Mouse (Mus musculus) limb, embryonic 11.5 days (tissue): ENCODE measurements around the gene Olfr765. TPM values are rescaled to one million over a fixed set of nuclear protein-coding genes. Genes with fewer than 3 reads are reported as not detected.
"Not testable (repeated sequence)": the region's sequence is repeated elsewhere in the genome, so short reads cannot be mapped to it uniquely, and the experiment has no call there.

Source experiments
- ATAC-seq: fragments of 200-750 bp; cut with Nextera tagmentation; 2 replicates; pipeline ENCODE4 v1.8.0; 2017; ENCODE audit warnings: low read depth; ENCODE audit not compliant: insufficient number of reproducible peaks, low FRiP score, low TSS enrichment
- DNase-seq: peaks from one replicate; pipeline ENCODE4 v3.0.0-alpha.2; 2015; ENCODE audit warnings: low spot score
- H3K27ac ChIP-seq: fragments of 300-500 bp; sonication (generic); replicated peaks from 2 replicates; pipeline ENCODE4 v1.5.1; 2014; ENCODE audit warnings: low read depth, mild to moderate bottlenecking, low read length
- H3K27me3 ChIP-seq: fragments of 300-500 bp; sonication (generic); 2 replicates; pipeline ENCODE4 v1.6.1; 2014; ENCODE audit warnings: mild to moderate bottlenecking, low read length, mixed read lengths; ENCODE audit not compliant: control insufficient read depth, insufficient read depth
- H3K36me3 ChIP-seq: fragments of 300-500 bp; sonication (generic); 2 replicates; pipeline ENCODE4 v1.6.1; 2014; ENCODE audit warnings: mild to moderate bottlenecking, low read length, moderate library complexity, mixed read lengths; ENCODE audit not compliant: control insufficient read depth, insufficient read depth
- H3K4me1 ChIP-seq: fragments of 300-500 bp; sonication (generic); 2 replicates; pipeline ENCODE4 v1.6.1; 2014; ENCODE audit warnings: low read length, mixed read lengths; ENCODE audit not compliant: control insufficient read depth, insufficient read depth
- H3K4me2 ChIP-seq: fragments of 300-500 bp; sonication (generic); 2 replicates; pipeline ENCODE4 v1.6.1; 2014; ENCODE audit warnings: low read depth, mild to moderate bottlenecking, moderate library complexity; ENCODE audit not compliant: severe bottlenecking
- H3K4me3 ChIP-seq: fragments of 300-500 bp; sonication (generic); 2 replicates; pipeline ENCODE4 v1.5.1; 2014; ENCODE audit warnings: low read depth, low read length
- H3K9ac ChIP-seq: fragments of 300-500 bp; sonication (generic); 2 replicates; pipeline ENCODE4 v1.6.1; 2014; ENCODE audit warnings: mild to moderate bottlenecking, low read length
- H3K9me3 ChIP-seq: fragments of 300-500 bp; sonication (generic); 2 replicates; pipeline ENCODE4 v1.6.1; 2016; ENCODE audit warnings: low read length; ENCODE audit not compliant: control insufficient read depth
- WGBS: fragments of 180-500 bp; shearing (Covaris S2); extraction: QIAGEN DNeasy Blood & Tissue Kit; methylation state at CpG from one replicate; pipeline ENCODE4 v1.1.7; 2014; 5-methylcytosine and 5-hydroxymethylcytosine counted together
- polyA plus RNA-seq: library from polyadenylated mRNA; unstranded; fragments of >200 nt; fragmentation: Nextera tagmentation; extraction: Ambion mirVana; gene quantifications from 2 replicates; pipeline ENCODE4 v1.2.1, GENCODE M21; 2014

The Olfr765 gene
- polyA plus RNA-seq, result not detected in 2 replicates

DNA sequence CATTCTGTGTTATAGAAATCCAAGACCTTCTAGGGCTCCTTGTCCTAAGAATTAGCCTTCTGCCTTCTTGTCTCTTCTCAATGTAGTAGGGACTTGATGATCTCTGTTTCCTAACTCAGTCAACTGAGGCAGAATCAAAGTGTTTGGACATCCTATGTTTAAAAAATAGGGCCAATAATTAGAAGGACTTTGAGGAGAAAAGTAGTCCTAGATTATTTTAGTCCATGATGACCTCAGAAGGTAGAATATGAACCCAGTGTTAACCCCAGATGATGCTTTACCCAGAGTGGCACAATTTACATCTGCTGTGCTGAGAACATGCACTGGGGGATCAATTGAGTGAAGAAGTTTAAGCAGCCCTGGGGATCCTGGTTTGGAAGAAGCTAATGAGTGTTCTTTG, at the start of gene Olfr765:
TSS of gene Olfr765 (minus strand) at position 101 of the 400 bp plus-strand sequence.
- not testable (repeated sequence) for H3K27me3 ChIP-seq, H3K9ac ChIP-seq, DNase-seq, ATAC-seq, H3K4me1 ChIP-seq, H3K4me2 ChIP-seq, H3K4me3 ChIP-seq, H3K27ac ChIP-seq, H3K36me3 ChIP-seq, H3K9me3 ChIP-seq

DNA sequence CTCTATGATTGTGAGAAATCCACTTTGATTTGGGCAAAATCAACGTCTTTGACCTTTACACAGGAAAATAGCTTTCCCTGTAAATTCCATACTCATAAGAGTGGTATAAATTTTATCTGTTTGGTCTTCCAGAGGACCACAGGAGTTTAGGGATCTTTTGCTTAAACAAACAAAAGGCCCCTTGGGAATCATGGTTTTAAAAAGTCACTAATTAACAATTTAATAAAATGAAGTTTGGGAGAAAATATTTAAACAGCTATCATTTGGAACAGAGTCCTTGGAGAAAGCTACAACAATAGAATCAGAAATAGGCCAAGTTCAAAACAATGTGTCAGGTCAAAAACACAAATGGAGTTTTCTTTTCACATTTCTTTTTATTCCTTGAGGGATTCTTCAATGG, 49.5 kb upstream of the Olfr765 start, which contains the start of gene Olfr768:
TSS of gene Olfr768 (minus strand) at position 101 of the 400 bp plus-strand sequence.
- no peaks in the 10 kb centered on the region for H3K27me3 ChIP-seq
- DNase-seq, result no peak
- no peaks in the 10 kb centered on the region for H3K4me1 ChIP-seq
- no peak for ATAC-seq
- H3K36me3 ChIP-seq, result no peaks in the 10 kb centered on the region
- 83% methylated on average over 1 of the region's 1 CpGs for WGBS
- no peak within 1 kb of the TSS for H3K4me2 ChIP-seq
- H3K4me3 ChIP-seq, result no peak within 1 kb of the TSS
- H3K27ac ChIP-seq, result no peak within 1 kb of the TSS
- no peaks in the 10 kb centered on the region for H3K9me3 ChIP-seq
- no peak within 1 kb of the TSS for H3K9ac ChIP-seq

DNA sequence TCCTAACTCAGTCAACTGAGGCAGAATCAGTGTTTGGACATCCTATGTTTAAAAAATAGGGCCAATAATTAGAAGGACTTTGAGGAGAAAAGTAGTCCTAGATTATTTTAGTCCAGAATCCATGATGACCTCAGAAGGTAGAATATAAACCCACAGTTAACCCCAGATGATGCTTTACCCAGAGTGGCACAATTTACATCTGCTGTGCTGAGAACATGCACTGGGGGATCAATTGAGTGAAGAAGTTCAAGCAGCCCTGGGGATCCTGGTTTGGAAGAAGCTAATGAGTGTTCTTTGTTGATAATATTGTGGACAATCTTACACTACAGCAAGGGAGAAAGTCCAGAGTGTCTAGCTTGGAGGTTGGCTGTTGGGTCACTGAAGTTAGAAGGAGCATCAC, 33.0 kb upstream of the Olfr765 start, which contains the start of gene Olfr767:
TSS of gene Olfr767 (minus strand) at position 101 of the 400 bp plus-strand sequence.
- not testable (repeated sequence) for H3K36me3 ChIP-seq, H3K27me3 ChIP-seq, H3K27ac ChIP-seq, H3K4me3 ChIP-seq, ATAC-seq, H3K4me1 ChIP-seq, H3K9me3 ChIP-seq, DNase-seq, H3K9ac ChIP-seq, H3K4me2 ChIP-seq

DNA sequence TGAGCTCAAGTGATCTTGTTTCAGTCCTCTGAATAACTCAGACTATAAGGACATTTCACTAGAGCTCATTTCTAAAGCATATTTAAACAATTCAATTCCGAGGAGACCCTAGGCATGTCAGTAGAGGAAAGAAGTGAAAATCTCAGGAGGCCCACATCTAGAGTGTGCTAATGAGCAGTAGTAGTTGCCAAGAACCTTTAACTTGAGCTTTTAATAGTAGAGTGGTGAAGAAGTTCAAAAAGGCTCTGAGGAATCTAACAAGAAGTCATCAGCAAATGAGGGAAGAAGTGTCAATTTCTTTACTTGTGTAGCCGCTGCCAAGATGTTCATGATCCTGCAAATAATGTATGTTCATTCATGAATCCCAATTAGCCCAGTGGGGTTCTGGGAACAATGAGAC, 19.1 kb upstream of the Olfr765 start, which contains the start of gene Olfr766-ps1:
TSS of gene Olfr766-ps1 (minus strand) at position 101 of the 400 bp plus-strand sequence.
- H3K4me3 ChIP-seq, result no peak within 1 kb of the TSS
- DNase-seq (no peak), ATAC-seq (no peak)
- H3K9me3 ChIP-seq, result no peaks in the 10 kb centered on the region
- no peaks in the 10 kb centered on the region for H3K4me1 ChIP-seq
- no peak within 1 kb of the TSS for H3K4me2 ChIP-seq
- 87% methylated on average over 2 of the region's 2 CpGs for WGBS
- H3K27me3 ChIP-seq, result no peaks in the 10 kb centered on the region
- H3K36me3 ChIP-seq, result no peaks in the 10 kb centered on the region
- H3K9ac ChIP-seq, result no peak within 1 kb of the TSS
- no peak within 1 kb of the TSS for H3K27ac ChIP-seq

DNA sequence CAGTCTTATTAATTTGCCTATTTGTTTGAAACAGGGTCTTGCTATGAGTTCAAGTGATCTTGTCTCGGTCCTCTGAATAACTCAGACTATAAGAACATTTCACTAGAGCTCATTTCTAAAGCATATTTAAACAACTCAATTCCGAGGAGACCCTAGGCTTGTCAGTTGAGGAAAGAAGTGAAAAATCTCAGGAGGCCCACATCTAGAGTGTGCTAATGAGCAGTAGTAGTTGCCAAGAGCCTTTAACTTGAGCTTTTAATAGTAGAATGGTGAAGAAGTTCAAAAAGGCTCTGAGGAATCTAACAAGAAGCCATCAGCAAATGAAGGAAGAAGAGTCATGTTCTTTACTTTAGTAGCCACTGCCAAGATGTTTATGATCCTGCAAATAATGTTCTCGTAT, 10.0 kb downstream of the Olfr765 start, which contains the start of gene Olfr764-ps1:
TSS of gene Olfr764-ps1 (minus strand) at position 101 of the 400 bp plus-strand sequence.
- Histone ChIP-seq H3K9ac (no peak within 1 kb of the TSS), H3K4me3 (no peak within 1 kb of the TSS), H3K36me3 (no peaks in the 10 kb centered on the region), H3K4me2 (no peak within 1 kb of the TSS), H3K9me3 (no peaks in the 10 kb centered on the region), H3K27me3 (no peaks in the 10 kb centered on the region), H3K27ac (no peak within 1 kb of the TSS), H3K4me1 (no peaks in the 10 kb centered on the region)
- no peak for ATAC-seq
- 80% methylated on average over 3 of the region's 3 CpGs for WGBS
- DNase-seq, result no peak

DNA sequence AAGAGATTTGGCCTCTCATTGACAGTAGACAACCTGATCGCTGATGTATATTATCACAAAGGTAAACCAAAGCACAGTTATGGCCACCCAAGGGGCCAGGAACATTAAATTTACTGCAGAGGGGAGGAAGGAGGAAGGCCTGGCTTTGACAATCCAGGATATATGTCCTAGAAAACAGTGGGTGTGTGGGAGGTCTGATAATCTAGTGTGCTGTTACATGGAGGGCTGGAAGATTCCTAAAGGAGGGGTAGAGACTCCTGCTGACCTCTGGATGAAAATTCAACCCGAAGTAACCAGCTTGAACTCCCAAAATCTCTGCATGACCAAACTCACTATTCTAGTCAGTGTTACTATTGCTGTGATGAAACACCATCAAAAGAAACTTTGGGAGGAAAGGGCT, 21.5 kb downstream of the Olfr765 start:
- Histone ChIP-seq H3K4me2 (no peak overlapping the region), H3K9me3 (no peaks in the 10 kb centered on the region), H3K9ac (no peak overlapping the region), H3K27me3 (no peaks in the 10 kb centered on the region), H3K27ac (no peak overlapping the region), H3K36me3 (no peaks in the 10 kb centered on the region), H3K4me1 (no peaks in the 10 kb centered on the region), H3K4me3 (no peak overlapping the region)
- 86% methylated on average over 2 of the region's 2 CpGs for WGBS
- no peak for DNase-seq
- ATAC-seq, result no peak

DNA sequence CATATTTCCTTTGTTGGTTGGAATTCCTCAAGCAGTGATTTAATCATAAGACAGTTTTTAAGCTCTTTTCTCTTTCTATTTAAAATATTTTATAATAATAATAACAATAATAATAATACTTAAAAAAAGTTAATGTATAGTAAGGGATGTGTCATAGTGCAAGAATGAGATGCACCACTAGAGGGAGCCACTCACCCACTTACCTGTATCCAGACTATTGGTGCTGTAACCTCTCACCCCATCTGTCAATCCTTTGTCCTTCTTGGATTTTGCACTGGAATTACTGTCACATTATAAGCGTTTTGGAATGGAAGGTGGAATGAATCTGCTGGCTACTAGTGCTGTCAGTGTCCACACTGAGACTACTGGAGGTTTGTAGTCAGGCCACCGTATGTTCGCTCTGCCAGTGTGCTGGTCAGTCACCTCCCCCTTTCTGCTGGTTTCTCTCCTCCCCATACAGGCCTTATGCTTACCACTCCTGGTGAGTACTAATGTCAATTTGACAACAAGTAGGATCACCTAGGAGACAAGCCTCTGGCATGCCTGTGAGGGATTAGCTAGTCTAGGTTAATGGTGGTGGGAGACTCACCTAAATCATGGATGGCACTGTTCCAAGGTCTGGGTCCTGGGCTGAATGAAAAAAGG, 23.7 kb downstream of the Olfr765 start:
- H3K4me3 ChIP-seq, result no peak overlapping the region
- WGBS, result 64% methylated on average over 3 of the region's 3 CpGs
- H3K27ac ChIP-seq, result no peak overlapping the region
- no peak overlapping the region for H3K4me2 ChIP-seq
- no peaks in the 10 kb centered on the region for H3K4me1 ChIP-seq
- H3K27me3 ChIP-seq, result no peaks in the 10 kb centered on the region
- H3K9me3 ChIP-seq, result no peaks in the 10 kb centered on the region
- DNase-seq, result peak; percentile 76
- no peak overlapping the region for H3K9ac ChIP-seq
- H3K36me3 ChIP-seq, result no peaks in the 10 kb centered on the region
- peak; percentile 52; the same call in 1 of the 2 replicates for ATAC-seq

DNA sequence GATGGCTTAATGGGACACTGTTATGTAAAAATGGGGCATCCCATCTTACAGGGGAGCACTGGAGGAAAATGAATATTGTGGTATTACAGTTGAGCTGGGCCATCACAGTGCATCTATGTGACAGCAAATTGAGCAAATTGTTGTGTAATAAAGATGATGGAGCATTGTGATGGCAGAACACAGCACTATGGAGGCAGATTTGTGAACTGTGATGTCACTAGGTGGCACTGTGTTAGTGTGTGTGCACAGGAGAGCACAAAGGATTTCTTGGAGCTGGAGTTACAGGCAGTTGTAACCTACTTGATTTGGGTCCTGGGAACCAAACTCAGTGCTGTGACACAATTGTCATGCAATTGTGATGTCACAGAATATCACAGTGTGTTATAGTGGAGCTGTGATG, 26.5 kb downstream of the Olfr765 start:
- H3K27me3 ChIP-seq, result no peaks in the 10 kb centered on the region
- no peaks in the 10 kb centered on the region for H3K36me3 ChIP-seq
- no peaks in the 10 kb centered on the region for H3K4me1 ChIP-seq
- ATAC-seq, result no peak
- no peak overlapping the region for H3K4me3 ChIP-seq
- H3K27ac ChIP-seq, result no peak overlapping the region
- no peak overlapping the region for H3K9ac ChIP-seq
- no peak overlapping the region for H3K4me2 ChIP-seq
- H3K9me3 ChIP-seq, result no peaks in the 10 kb centered on the region
- DNase-seq, result peak; percentile 16

DNA sequence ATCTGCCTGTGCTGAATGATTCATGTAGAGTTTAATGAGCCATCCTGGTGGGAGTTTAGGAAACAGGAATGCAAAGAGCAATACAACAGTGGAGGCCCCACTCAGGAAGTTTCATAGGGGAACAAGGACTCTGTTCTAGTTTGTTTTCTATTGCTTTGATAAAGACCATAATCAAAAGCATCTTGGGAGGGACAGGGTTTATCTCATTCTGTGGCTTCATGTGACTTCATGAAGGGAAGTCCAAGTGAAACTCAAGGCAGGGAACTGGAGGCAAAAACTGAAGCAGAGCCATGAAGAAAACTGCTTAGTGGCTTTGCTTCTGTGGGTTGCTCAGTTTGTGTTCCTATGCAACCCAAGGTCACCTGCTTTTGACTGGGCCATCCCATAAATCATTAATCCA, 35.3 kb downstream of the Olfr765 start:
- no peaks in the 10 kb centered on the region for H3K9me3 ChIP-seq
- DNase-seq, result no peak

More for the DNA sequence above, 35.3 kb downstream of the Olfr765 start:
- Histone ChIP-seq H3K4me1 (no peaks in the 10 kb centered on the region), H3K36me3 (no peaks in the 10 kb centered on the region), H3K4me2 (no peak overlapping the region), H3K9ac (no peak overlapping the region), H3K27me3 (no peaks in the 10 kb centered on the region), H3K4me3 (no peak overlapping the region), H3K27ac (no peak overlapping the region)
- no peak for ATAC-seq
